Mouse (Mus musculus): ENCODE measurements around the gene Idua. TPM values are rescaled to one million over a fixed set of nuclear protein-coding genes. Genes with fewer than 3 reads are reported as not detected.

Idua gene
- total and polyA plus RNA-seq, 3 experiments = 6.2 to 43.2 (median 9.1) TPM

- Histone ChIP-seq H3K4me3 (ENCODE audit: low read depth, low read length) (no peak overlapping the region), H3K4me1 (ENCODE audit: insufficient read depth, low read depth, low read length) (peaks cover 43% of the 10 kb centered on the region), H3K9me3 (replicated peaks) (no peaks in the 10 kb centered on the region), H3K36me3 (replicated peaks) (peaks cover 9% of the 10 kb centered on the region), H3K27me3 (ENCODE audit: insufficient read depth, low read length) (no peaks in the 10 kb centered on the region)
- DNase-seq (ENCODE audit: low spot score) = no peak
- TF ChIP-seq TAL1 (conservative IDR thresholded peaks at IDR 0.05; ENCODE audit: low read depth, low read length) = no peak
- no peak for TF ChIP-seq POLR2AphosphoS5 (IDR thresholded peaks at IDR 0.05; ENCODE audit: insufficient replicate concordance, low read depth, low read length)
- TF ChIP-seq GATA2 (IDR thresholded peaks at IDR 0.05; ENCODE audit: borderline replicate concordance, low read depth, low read length) = no peak
- TF ChIP-seq GATA1 (IDR thresholded peaks at IDR 0.05; ENCODE audit: borderline replicate concordance, low read length) = no peak
- no peak for TF ChIP-seq CTCF (IDR thresholded peaks at IDR 0.05; ENCODE audit: low read depth, low read length)
- no peak for ATAC-seq (ENCODE audit: extremely low read depth, insufficient number of reproducible peaks, low FRiP score, poor library complexity, severe bottlenecking)
Observed at GRCm38 (mm10) chr5:108691152-108691551, 31.0 kb downstream of the Idua start.

- peaks cover 43% of the 10 kb centered on the region for H3K4me1 ChIP-seq (ENCODE audit: insufficient read depth, low read depth, low read length)
- H3K36me3 ChIP-seq (replicated peaks) = peaks cover 13% of the 10 kb centered on the region
- ATAC-seq (ENCODE audit: extremely low read depth, insufficient number of reproducible peaks, low FRiP score, poor library complexity, severe bottlenecking) (0 out of 2 replicates have a peak, but pooled peaks have one; percentile 15), DNase-seq (ENCODE audit: low spot score) (peak; percentile 56)
- H3K4me3 ChIP-seq (ENCODE audit: low read depth, low read length) = peak within 1 kb of the TSS; percentile 64; the same call in 1 of the 2 replicates
- TF ChIP-seq TAL1 (conservative IDR thresholded peaks at IDR 0.05; ENCODE audit: low read depth, low read length) (no peak), POLR2AphosphoS5 (IDR thresholded peaks at IDR 0.05; ENCODE audit: insufficient replicate concordance, low read depth, low read length) (no peak), CTCF (IDR thresholded peaks at IDR 0.05; ENCODE audit: low read depth, low read length) (no peak), GATA2 (IDR thresholded peaks at IDR 0.05; ENCODE audit: borderline replicate concordance, low read depth, low read length) (no peak), GATA1 (IDR thresholded peaks at IDR 0.05; ENCODE audit: borderline replicate concordance, low read length) (no peak)
- H3K27me3 ChIP-seq (ENCODE audit: insufficient read depth, low read length) = no peaks in the 10 kb centered on the region
- no peaks in the 10 kb centered on the region for H3K9me3 ChIP-seq (replicated peaks)
Observed at GRCm38 (mm10) chr5:108692271-108692670, 32.1 kb downstream of the Idua start, which contains the start of gene Fgfrl1. Gene Fgfrl1 (plus strand): TSS chr5:108692382.

- H3K9me3 ChIP-seq (replicated peaks) = no peaks in the 10 kb centered on the region
- peak; percentile 92 for ATAC-seq (ENCODE audit: extremely low read depth, insufficient number of reproducible peaks, low FRiP score, poor library complexity, severe bottlenecking)
- peaks cover 43% of the 10 kb centered on the region for H3K4me1 ChIP-seq (ENCODE audit: insufficient read depth, low read depth, low read length)
- no peak for TF ChIP-seq GATA1 (IDR thresholded peaks at IDR 0.05; ENCODE audit: borderline replicate concordance, low read length)
- H3K4me3 ChIP-seq (ENCODE audit: low read depth, low read length) = peak overlapping the region; percentile 81
- peak; percentile 100 for DNase-seq (ENCODE audit: low spot score)
- H3K36me3 ChIP-seq (replicated peaks) = peaks cover 24% of the 10 kb centered on the region
- no peaks in the 10 kb centered on the region for H3K27me3 ChIP-seq (ENCODE audit: insufficient read depth, low read length)
Observed at GRCm38 (mm10) chr5:108693872-108694288, 33.7 kb downstream of the Idua start.

- TF ChIP-seq CTCF (IDR thresholded peaks at IDR 0.05; ENCODE audit: low read depth, low read length) = no peak
- no peak for TF ChIP-seq POLR2AphosphoS5 (IDR thresholded peaks at IDR 0.05; ENCODE audit: insufficient replicate concordance, low read depth, low read length)
- TF ChIP-seq TAL1 (conservative IDR thresholded peaks at IDR 0.05; ENCODE audit: low read depth, low read length) = no peak
- no peak for TF ChIP-seq GATA2 (IDR thresholded peaks at IDR 0.05; ENCODE audit: borderline replicate concordance, low read depth, low read length)
- no peak for TF ChIP-seq GATA1 (IDR thresholded peaks at IDR 0.05; ENCODE audit: borderline replicate concordance, low read length)
- H3K9me3 ChIP-seq (replicated peaks) = no peaks in the 10 kb centered on the region
- peak overlapping the region; percentile 81 for H3K4me3 ChIP-seq (ENCODE audit: low read depth, low read length)
- H3K27me3 ChIP-seq (ENCODE audit: insufficient read depth, low read length) = no peaks in the 10 kb centered on the region
- peaks cover 40% of the 10 kb centered on the region for H3K4me1 ChIP-seq (ENCODE audit: insufficient read depth, low read depth, low read length)
- 0 out of 2 replicates have a peak, but pooled peaks have one; percentile 19 for ATAC-seq (ENCODE audit: extremely low read depth, insufficient number of reproducible peaks, low FRiP score, poor library complexity, severe bottlenecking)
- H3K36me3 ChIP-seq (replicated peaks) = peaks cover 30% of the 10 kb centered on the region
- peak; percentile 60 for DNase-seq (ENCODE audit: low spot score)
Observed at GRCm38 (mm10) chr5:108694352-108695261, 34.5 kb downstream of the Idua start.

GRCm38 (mm10) chr5:108695861-108696260 lies 35.7 kb downstream of the Idua start:
- H3K4me1 ChIP-seq (ENCODE audit: insufficient read depth, low read depth, low read length) = peaks cover 40% of the 10 kb centered on the region
- H3K9me3 ChIP-seq (replicated peaks) = no peaks in the 10 kb centered on the region
- TF ChIP-seq POLR2AphosphoS5 (IDR thresholded peaks at IDR 0.05; ENCODE audit: insufficient replicate concordance, low read depth, low read length) = no peak
- TF ChIP-seq GATA1 (IDR thresholded peaks at IDR 0.05; ENCODE audit: borderline replicate concordance, low read length) = no peak
- TF ChIP-seq GATA2 (IDR thresholded peaks at IDR 0.05; ENCODE audit: borderline replicate concordance, low read depth, low read length) = no peak
- TF ChIP-seq CTCF (IDR thresholded peaks at IDR 0.05; ENCODE audit: low read depth, low read length) = no peak
- no peak for TF ChIP-seq TAL1 (conservative IDR thresholded peaks at IDR 0.05; ENCODE audit: low read depth, low read length)
- peaks cover 33% of the 10 kb centered on the region for H3K36me3 ChIP-seq (replicated peaks)
- ATAC-seq (ENCODE audit: extremely low read depth, insufficient number of reproducible peaks, low FRiP score, poor library complexity, severe bottlenecking) (no peak), DNase-seq (ENCODE audit: low spot score) (no peak)
- no peak overlapping the region for H3K4me3 ChIP-seq (ENCODE audit: low read depth, low read length)
- H3K27me3 ChIP-seq (ENCODE audit: insufficient read depth, low read length) = no peaks in the 10 kb centered on the region

GRCm38 (mm10) chr5:108696542-108696941 lies 36.4 kb downstream of the Idua start:
- DNase-seq (ENCODE audit: low spot score) (no peak), ATAC-seq (ENCODE audit: extremely low read depth, insufficient number of reproducible peaks, low FRiP score, poor library complexity, severe bottlenecking) (no peak)
- TF ChIP-seq TAL1 (conservative IDR thresholded peaks at IDR 0.05; ENCODE audit: low read depth, low read length) (no peak), GATA2 (IDR thresholded peaks at IDR 0.05; ENCODE audit: borderline replicate concordance, low read depth, low read length) (no peak), GATA1 (IDR thresholded peaks at IDR 0.05; ENCODE audit: borderline replicate concordance, low read length) (no peak), POLR2AphosphoS5 (IDR thresholded peaks at IDR 0.05; ENCODE audit: insufficient replicate concordance, low read depth, low read length) (no peak), CTCF (IDR thresholded peaks at IDR 0.05; ENCODE audit: low read depth, low read length) (no peak)
- Histone ChIP-seq H3K4me1 (ENCODE audit: insufficient read depth, low read depth, low read length) (peaks cover 37% of the 10 kb centered on the region), H3K4me3 (ENCODE audit: low read depth, low read length) (no peak overlapping the region), H3K27me3 (ENCODE audit: insufficient read depth, low read length) (no peaks in the 10 kb centered on the region), H3K36me3 (replicated peaks) (peaks cover 36% of the 10 kb centered on the region), H3K9me3 (replicated peaks) (no peaks in the 10 kb centered on the region)

Data from G1E (cell line).